Mouse (Mus musculus) cerebellum, adult (tissue): ENCODE results near the gene Khdrbs2.

Experiments used
- ATAC-seq: cut with Nextera tagmentation; 2 replicates; pipeline ENCODE4 v1.9.2; 2017; ENCODE audit warnings: mild to moderate bottlenecking, moderate library complexity, mixed read lengths; ENCODE audit not compliant: insufficient number of reproducible peaks, low FRiP score, low TSS enrichment

Khdrbs2 gene

DNA sequence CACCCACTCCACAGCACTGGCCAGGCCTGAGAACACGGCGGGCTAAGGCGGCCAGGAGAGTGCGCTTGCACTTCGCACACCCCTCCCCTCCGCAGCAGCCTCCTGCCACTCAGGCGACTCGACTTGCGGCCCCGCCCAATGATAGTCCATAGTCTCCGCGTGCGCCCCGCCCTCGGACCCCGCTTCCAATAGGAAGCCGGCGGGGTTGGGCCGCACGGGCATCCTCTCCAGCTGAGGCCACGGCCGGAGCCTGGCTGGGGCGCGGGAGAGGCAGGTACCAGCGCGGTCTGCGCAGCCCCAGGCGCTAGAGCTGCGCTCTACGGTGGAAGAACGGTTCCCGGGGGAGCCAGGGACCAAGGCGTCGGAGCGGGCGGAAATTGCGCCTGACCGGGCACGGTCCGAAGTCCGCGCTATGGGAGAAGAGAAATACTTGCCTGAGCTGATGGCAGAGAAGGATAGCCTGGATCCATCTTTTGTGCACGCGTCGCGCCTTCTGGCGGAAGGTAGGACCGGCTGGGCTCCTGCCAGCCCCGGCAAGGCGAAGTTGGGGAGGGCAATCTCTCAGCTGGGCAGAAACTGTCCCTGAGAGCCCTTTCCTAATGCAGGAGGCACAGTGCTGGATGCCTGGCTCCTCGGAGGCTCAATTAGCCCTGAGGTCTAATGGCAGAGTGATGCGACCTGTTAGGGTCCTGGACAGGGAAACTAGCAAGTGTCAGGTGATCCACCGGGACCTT, at the start of gene Khdrbs2:
Khdrbs2 (plus strand) TSS at position 209 of the 734 bp plus-strand sequence.
- ATAC-seq, result peak; percentile 97

DNA sequence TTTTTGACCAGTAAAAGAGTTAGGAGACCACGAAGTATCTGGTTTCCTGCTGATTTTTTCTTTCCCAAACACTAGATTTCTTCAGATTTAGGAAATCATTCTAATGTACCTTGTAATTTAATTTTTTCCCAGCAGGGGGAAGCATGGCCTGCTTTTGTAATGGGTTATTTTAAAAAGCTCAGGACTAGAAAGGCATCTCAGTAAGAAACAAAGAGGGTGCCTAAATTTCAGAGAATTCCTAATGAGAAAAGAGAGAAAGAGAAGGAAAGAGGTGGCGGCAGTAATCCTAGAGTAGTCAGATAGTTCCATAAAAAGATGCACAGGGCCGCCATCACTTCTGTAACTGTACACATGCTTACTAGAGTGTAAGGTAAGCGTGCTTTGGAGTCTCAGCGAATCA, 2.1 kb downstream of the Khdrbs2 start:
- ATAC-seq, result no peak

DNA sequence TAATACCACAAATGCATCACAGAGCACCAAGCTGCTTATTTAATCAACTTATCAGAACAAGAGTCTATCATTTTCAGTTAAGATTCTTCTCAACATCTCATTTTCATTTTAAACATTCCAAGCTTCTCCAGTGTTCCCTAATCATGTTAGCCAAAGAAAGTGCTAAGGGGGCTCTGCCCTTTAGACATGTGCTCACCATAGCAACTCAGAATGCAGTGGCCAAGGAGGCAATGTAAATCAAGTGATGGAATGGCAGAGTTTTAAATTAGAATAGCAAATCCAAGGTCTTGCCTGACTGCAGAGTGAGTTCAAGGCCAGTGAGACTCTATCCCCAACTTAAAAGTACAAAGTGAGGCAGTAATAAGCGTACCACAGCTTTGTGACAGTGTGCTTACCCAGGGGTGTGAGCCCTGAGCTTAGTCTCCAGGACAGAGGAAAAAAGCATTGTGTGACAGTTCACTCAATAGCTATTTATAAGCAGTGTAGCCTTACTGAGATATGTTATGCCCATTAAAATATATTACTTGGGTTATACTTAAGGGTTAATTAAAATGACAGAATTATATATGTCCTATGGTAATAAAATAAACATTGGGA, 27.2 kb downstream of the Khdrbs2 start:
- no peak for ATAC-seq

DNA sequence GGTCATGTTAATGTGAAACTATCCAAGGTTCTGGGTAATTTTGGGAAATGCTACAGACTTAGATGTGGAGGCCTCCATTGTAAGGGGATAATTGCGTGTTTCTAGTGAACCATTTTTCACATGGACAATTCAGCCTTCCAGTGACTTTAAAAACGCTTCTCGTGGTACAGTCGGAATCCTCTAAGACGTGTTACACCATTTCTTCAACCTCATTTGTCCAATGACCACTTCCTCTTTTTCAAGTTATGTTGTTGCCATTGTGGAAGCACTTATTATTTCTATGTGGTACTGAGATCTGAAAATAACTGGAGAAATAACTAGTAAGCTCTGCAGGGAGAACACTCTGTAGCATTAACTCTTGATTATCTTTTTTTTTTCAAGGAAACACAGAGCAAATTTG, 75.9 kb downstream of the Khdrbs2 start:
- no peak for ATAC-seq

DNA sequence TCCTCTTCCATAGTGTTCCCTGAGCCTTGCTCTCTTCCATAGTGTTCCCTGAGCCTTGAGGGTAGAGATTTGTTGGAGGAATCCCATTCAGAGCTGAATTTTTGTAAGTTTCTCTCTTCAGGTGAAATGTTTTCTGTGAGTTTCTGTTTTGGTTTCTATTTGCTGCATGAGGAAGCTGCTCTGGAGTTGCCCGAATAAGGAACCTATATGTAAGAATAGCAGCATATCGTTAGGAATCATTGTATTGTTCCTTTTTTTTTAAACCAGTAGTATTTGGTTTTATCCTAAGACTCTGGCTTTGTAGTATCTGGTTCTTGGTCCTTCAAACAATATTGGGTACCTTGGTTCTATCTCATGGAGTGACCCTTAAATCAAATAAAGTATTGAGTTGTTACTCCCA, 77.1 kb downstream of the Khdrbs2 start:
- no peak for ATAC-seq

DNA sequence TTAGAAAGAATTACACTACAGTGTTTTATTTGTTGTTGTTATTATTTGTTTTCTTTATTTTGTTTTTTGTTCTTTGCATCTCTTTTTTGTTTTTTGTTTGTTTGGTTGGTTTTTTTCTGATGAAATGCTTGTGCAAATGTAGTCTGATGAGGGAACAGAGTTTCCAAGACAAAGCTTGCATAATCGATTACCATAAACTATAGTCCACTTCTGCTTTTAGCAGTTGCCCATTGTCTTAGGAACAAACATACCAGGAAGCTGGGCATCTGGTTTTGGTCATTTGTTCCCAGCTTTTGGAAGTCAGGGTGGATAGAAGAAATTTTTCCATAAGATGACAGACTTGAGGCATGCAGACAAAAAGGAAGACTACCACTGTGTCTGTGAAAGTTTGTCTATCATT, 77.8 kb downstream of the Khdrbs2 start:
- no peak for ATAC-seq

DNA sequence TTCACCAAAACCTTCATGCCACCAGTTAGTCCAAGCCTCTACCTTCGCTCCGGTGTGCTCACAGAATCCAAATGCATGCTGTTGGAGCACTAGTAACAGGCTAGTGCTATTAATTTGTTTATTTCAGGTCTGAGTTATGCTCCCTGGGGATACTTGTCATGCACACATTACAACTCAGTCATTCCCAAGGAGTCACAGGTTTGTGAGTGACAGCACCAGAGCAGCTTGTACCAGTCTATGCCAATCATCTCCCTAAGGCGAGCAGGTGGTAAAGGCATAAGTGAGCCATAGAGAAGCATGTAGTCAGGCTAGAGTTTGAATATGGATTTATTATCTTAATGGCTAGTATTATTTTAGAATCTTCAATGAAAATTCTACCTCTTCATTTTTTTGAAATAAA, 86.4 kb downstream of the Khdrbs2 start:
- no peak for ATAC-seq

DNA sequence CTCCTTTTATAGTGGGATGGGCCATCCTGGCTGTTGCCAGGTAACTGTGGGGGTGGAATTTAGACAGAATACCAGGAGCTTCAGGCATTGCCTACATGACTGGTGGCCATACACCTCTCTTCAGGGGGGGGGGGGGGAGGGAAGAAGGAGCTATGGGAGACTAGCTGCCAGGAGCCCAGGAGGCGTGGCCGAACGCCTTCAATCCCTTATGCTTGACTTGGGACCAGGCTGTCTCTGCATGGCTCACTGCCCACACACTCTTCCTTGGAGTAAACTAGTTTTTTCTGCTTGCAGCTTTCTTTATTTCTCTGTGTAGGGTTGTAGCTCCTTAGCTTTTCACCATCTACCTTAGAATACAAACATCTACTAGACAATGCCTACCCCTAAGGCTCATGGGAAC, 98.0 kb downstream of the Khdrbs2 start:
- ATAC-seq, result no peak

DNA sequence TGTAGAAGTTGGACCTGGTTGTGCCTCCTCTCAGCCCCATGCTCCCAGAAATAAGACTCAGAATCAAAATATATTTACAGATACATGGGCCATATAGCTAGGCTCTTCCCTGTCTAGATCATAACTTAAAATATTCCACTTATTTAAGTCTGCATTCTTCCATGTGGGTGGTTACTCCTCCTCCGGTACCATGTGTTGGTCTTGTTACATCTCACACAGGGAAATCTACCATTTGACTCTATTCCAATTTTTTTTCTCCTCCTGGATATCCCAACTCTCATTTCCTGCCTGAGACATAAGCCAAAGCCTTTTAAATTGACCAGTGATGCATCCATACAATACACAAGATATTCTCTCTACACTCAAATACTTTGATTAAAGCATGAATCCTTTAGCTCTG, 122.2 kb downstream of the Khdrbs2 start:
- no peak for ATAC-seq

DNA sequence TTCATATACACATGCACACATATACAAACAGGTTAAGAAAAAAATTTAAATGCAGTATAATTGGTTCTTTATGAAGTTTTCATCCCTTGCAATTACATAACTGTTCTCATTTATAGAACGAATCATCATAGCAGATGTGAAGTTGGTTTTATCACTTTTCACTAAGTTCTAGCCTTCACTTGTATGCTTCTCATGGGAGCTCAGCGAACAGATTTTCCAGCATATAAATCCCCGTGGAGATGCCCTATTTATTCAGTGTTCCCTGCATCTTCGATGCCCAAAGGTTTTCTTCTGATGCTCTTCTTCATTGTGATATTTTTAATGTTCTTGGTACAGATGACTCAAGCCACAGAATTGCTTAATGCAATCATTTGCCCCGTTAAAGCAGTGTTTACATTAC, 128.9 kb downstream of the Khdrbs2 start:
- ATAC-seq, result no peak

DNA sequence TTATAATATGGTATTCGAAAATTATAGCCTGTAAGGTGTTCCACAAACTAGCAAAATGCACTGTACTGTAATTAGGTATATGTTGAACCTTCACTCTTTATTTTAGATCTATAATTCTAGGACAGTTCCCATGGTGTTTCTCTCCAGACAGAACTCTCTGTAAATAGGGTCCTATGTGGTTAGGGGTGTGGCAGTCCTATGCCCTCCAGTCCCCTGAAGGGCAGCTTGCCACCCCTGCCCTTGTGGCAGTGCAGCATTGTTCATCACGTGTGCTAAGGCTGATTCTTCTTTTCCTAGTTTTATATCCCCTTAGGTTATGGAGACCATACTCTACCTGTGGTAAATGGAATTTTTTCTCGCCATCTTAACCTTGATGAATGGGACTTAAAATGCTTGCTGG, 136.6 kb downstream of the Khdrbs2 start:
- ATAC-seq, result no peak

DNA sequence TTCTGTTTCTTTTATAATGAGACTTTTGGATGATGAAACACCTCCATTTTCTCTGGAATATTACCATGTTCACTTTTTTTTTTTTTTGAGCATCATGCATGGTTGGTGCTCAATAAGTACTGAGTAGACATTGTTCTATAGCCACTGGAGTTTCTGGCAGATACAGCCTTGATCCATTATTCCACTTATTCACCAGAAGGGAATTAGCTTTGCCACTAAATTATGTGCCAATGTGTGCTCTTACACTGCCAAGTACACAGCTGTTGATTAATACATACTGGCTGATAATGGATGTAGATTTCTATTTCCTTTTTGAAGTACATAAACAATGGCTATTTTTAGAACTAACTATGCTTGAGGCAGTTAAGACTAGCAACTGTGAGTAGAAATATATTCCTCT, 137.1 kb downstream of the Khdrbs2 start:
- ATAC-seq, result no peak

DNA sequence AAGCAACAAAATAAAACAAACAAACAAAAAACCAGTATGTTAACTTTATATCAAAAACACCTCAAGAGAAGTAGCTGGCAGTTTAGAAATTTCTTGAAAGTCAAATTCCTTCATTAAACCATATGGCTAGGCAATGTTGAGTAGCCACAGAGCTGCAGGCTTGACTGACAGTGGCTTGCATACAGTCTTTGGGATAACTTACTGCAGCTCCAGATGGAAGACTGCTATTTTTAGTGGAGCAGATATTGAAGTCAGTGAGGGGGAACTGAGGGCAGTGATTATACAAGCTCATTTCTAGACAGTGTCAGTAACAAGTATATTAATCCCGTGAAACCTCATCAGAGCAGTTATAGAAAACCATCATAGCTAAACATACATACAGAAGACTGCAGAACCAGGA, 166.6 kb downstream of the Khdrbs2 start:
- no peak for ATAC-seq

DNA sequence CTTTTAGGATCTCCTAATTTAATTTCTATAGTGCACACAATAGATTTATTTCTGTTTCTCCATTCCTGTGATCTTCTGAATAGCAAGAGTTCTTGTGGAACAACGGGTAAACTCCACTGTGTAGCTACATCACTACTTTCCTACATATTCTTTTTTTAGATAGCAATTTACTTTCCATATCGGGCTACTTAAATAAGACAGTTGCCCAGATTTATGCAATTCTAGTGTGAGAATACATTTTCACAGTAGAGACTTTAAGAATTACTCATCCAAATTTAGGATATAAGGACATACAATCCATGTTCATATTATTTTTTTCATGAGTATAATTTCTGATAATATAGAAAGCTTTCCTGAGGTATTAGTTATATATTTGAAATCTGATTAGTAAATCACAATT, 175.0 kb downstream of the Khdrbs2 start:
- ATAC-seq, result no peak

DNA sequence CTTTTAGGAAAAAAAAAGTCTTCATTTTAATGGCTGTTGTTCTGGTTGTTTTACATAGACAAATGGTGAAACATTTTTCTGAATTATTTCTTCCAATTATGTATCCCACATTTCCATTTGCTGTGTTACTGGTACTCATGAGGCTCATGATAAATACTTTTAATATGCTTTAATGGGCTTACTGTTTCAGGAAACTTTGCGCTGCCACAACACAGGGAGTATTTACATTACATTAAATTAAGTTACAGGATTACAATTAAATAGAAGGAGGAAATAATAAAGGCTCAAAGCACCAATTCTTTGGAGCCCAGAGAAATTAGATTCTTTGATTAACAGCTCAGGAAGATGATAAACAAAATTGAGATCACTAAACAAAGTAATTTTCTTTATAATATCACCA, 179.6 kb downstream of the Khdrbs2 start:
- no peak for ATAC-seq

DNA sequence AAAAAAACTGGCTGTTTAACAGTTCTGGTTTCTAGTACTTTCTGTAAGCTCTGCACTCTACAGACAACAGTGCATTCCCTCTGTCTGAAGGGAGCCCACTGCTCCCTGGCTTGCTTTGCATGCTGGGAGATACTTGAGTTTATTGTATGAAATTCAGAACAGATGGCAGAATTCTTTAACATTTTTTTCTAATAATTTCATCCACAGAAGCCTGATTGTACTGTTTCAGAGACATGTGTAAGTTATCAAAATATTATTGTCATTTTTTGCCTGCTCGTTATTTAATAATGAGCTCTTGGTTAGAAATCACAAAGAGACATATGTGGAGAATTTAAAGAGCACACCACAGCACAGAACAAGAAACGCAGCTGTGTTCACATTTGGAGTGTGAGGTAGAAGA, 191.0 kb downstream of the Khdrbs2 start:
- no peak for ATAC-seq

DNA sequence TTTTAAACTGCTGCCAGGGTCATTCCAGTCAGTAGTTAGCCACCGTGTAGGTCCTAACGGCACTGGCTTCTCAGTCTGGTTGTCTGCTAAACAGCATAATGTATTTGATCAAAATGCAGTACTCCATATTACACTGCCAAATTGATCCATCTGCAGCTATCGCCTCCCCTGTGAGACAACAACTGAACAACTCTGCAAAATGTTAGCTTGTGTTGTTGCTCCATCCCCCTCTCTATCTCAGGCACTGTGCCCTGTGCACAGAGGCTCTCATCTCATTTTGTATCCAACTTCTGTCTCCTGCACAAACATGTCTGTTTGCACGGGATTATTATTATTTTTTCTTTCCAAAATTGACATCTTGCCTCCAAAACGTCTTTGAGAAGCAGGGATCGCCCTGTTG, 225.0 kb downstream of the Khdrbs2 start:
- ATAC-seq, result no peak

DNA sequence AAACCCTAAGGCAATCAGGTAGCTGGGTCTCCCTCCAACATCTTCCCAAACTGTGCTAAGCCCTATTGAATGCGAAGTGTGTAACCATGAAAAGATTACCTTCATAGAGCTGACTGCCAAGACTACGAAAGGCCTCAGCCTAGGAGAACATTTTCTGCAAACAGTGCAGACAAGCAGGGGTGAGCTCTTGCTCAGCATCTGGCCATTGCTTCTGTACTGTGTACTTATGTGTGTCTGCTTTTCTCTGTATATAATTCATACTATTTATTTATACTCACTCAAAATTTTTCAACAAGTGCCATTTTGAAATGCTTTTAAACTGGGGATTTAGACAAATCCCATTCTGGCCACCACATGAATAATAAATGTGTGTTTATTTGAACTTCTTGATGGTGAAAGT, 235.1 kb downstream of the Khdrbs2 start:
- ATAC-seq, result no peak

DNA sequence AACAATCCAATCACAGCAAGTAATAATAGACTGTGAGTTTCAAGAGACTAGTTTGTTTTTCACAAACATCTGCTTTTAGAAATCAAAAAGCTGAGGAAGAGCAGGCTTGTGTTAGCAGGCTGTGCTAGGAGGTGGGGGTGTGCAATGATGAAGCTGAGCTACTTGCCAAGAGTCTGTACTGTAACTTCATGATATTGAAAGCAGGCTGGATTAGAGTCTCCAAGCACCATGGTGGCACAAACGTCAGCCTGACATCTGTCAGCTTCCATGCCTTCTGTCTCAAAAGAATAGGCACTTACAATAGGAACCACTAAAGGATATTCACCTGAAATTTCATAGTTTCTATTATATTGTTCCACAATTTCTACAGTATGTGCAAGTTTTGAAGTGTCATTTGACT, 255.9 kb downstream of the Khdrbs2 start:
- no peak for ATAC-seq

DNA sequence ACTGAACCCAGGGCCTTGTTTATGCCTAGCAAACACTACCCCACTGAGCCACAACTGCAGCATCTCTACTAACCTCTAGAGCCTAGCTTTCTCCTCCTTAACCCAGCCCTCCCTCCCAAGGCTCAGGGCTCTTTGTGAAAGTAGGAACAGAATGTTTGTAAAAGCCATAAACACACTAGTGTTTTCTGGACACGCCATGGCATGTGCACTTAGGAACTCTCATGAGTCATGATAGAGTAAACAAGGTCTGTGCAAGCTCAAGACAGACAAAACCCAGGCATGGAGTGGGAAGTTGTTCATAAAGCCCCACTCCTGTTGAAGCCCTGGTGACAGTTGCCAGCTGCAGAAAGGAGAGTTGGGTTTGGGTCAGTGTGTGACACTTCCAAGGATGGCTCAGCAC, 257.0 kb downstream of the Khdrbs2 start:
- ATAC-seq, result no peak

DNA sequence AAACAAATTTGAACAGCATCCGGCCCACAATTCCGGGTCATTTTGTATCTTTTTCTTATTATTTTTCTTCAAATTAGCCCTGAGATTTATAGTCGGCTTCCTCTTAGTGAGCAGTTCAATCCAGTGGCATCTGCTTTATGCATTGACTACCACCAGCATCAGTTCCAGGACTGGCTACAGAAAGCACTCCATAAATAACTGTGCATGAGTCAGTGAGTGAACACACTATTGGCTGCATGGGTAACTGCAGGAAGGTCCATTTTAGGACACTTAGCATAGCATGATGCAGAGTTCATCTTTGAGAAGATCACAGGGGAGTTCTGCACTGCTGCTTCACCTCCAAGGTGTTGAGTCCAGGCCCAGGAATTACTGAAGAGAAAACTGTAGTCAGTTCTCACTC, 258.0 kb downstream of the Khdrbs2 start:
- ATAC-seq, result no peak

DNA sequence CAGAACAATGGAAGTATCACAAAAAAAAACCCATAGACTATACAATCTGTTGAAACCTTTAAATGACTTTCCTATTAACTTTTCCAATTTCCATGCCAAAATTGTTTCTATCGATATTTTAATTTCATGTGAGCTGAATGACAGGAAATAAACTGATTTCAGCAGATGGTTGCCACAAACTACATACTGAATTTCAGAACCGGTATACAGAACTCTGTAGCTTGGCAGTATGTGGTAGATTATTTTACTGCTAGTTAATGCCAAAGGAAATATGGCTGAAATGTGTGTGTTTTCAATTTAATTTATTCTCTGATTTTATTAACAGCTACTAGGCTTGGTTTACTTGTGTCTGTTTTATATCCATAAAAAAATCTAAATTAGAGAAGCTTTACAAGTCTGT, 260.6 kb downstream of the Khdrbs2 start:
- no peak for ATAC-seq
